Mouse (Mus musculus): ENCODE data around the gene Arhgef15.
"Not testable (repeated sequence)": the region's sequence is repeated elsewhere in the genome, so short reads cannot be mapped to it uniquely, and the experiment has no call there.

Arhgef15 gene

DNA sequence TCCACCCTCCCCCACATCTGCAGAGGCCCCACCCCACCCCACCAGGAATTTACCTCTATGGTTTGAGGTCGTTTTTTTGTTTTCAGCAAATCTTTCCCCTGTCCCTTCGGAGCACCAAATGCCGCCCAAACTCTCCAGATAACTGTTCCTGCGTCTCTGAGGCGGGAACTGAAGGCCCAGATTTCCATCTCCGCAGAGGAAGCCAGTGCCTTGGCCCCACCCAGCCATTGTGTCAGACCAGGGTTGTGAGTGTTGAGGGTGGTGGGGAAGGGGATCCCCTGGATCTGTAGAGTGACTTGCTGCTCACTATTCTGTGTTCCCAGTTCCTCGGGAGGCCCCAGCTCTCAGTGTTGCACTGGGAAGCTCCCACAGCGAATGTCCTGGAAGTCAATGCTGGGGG, at the start of gene Arhgef15:
Arhgef15 (minus strand) TSS at position 173 of the 400 bp plus-strand sequence.
- no peak for DNase-seq (ENCODE audit: extremely low spot score)

- not testable (repeated sequence) for DNase-seq (ENCODE audit: extremely low spot score)
Measured at GRCm38 (mm10) chr11:69006575-69006974, 49.3 kb upstream of the Arhgef15 start.

GRCm38 (mm10) chr11:69005193-69005592, 47.9 kb upstream of the Arhgef15 start:
- no peak for DNase-seq (ENCODE audit: extremely low spot score)

GRCm38 (mm10) chr11:69003592-69003991, 46.3 kb upstream of the Arhgef15 start:
- DNase-seq (ENCODE audit: extremely low spot score): no peak

DNA sequence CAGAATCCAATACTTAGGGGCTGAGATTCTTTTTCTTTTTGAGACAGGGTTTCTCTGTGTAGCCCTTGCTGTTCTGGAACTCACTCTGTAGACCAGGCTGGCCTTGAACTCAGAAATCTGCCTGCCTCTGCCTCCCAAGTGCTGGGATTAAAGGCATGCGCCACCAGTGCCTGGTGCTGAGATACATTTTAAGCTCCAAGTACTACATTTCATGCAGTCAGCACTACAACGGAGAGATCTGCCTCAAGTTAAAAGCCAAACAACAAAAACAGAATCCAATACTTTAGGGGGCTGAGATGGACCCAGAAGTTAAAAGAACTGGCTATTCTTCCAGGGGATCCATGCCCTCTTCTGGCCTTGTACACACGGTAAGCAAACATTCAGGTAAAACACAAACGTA, 45.5 kb upstream of the Arhgef15 start:
- DNase-seq (ENCODE audit: extremely low spot score): not testable (repeated sequence)

DNA sequence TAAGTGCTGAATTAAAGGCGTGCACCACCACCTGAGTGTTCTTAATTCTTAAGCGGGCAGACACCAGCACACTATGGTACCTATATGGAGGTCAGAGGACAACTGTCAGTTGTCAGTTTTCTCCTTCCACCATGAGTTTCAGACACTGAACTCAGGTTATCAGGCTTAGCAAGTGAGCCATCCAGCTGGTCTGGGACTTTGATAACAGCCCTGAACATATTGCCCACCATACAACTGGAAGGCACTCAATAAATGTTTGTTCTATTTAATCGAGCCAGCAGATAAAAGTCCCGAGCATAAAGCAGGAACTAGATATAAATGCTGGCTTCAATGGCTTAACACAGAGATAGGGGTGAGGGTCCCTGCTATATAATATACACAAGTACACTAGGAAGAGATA, 39.8 kb upstream of the Arhgef15 start:
- DNase-seq (ENCODE audit: extremely low spot score): no peak

GRCm38 (mm10) chr11:68994377-68994776, 37.1 kb upstream of the Arhgef15 start:
- DNase-seq (ENCODE audit: extremely low spot score): no peak

GRCm38 (mm10) chr11:68993122-68993521, 35.8 kb upstream of the Arhgef15 start:
- DNase-seq (ENCODE audit: extremely low spot score): no peak

GRCm38 (mm10) chr11:68988341-68988740, 31.1 kb upstream of the Arhgef15 start:
- no peak for DNase-seq (ENCODE audit: extremely low spot score)

DNA sequence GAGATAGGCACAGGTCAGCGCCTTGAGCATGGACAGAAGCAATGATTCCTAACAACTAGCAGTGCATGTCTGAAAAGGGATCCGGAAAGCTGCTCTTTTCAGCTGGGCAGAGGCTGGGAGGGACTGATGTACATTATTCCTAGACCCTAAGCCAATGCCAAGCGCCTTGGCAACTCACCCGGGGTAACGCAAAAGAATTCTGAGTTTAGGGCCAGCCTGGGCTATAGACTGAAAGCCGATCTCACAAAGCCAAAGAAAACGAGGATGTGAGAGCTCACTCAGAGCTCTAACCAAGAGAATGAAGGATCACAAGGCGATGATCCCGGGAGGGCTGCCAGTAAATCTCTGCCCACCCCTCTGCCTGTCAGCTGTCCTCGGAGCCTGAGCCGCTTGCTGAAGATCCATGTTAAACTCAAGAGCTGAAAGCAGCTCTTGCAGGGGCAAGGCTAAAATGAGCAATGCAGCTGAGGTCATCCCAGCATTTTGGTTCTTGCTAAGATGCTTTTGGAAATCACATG, 30.1 kb upstream of the Arhgef15 start:
- DNase-seq (ENCODE audit: extremely low spot score): no peak

DNA sequence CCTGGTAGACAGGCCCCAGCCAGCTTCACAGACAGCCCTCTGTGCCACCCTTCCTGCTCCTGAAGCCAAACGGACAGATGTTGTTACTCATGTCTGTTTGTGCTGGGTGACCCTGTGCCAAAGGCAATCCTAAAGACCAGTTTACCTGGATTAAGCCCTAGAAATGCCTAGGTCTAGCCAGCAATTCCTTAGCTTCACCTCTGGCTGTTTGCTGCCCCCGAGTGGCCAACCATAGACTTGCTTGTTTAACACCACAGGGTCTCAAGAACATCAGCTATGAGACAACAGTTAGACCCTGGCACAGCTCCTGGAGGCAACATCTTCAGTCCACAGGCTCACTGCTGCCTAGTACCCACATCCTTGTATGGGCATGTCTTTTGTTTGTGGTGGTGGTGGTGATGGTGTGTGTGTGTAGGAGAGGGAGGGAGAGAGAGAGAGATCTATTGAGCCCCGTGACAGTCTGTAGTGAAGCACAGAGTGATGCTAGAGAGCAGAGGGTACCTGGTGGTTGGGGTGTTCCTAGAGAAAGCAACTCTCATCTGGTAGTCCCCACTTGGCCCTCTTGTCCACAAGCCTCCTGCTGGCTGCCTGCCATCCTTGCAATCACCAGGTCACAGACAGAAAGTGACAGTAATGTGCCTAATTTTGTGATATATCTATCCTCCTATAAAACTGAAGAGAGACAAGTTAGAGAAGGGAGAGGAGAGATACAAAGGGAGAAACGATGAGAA, 25.5 kb upstream of the Arhgef15 start:
- DNase-seq (ENCODE audit: extremely low spot score): peak; percentile 70

DNA sequence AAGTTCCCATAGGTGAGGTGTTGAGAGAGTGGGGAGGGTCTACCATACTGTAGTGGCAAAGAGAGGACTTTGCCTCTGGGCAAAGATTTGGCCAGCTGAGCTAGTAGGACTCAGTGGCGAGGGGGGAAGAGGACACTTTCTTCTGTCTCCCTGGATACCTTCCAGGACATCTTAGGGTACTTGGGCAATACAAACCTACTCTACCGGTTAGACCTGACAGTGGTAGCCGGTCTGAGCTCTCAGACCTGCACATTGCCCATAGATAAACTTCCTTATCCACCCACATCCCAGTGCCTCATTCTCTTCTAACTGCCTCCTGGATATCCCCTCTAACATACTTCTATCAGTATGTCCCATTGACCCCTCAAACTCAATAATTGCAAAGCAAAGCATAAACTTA, 23.6 kb upstream of the Arhgef15 start:
- DNase-seq (ENCODE audit: extremely low spot score): no peak

- no peak for DNase-seq (ENCODE audit: extremely low spot score)
Measured at GRCm38 (mm10) chr11:68979320-68979733, 22.0 kb upstream of the Arhgef15 start.

DNA sequence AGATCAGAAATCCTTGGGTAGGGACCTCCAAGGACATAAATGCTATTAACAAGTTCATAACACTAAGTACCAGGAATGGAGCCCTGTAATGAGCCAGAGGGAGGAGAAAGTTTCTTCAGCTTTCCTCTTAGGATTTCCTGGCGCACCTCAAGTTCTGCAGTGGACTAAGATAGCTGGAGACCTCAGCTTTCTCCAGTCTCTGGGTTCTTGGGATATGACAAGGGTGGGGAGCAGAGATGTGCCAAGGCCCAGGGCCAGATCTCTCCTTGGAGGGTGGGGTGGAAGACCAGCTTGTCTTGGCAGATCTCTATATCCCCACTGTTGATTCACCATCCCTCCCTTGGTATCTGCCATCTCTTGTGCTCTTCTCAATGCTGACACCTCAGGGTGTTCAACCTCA, 18.3 kb upstream of the Arhgef15 start:
- DNase-seq (ENCODE audit: extremely low spot score): no peak

DNA sequence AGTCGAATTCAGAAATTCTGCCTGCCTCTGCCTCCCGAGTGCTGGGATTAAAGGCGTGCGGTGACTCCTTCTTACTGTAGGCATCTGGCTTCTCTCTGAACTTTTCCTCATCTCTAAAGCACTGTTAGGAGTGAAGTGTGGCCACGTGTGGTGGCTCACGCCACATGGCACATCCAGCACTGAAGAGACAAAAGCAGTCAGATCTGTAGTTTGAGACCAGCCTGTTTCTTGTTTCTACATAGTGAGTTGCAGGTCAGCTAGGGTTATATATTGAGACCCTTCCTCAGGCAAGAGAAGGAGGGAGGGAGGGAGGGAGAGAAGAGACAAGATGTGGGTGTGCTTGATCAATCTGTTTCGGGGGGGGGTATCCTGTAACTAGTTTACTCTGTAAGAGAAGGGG, 17.8 kb upstream of the Arhgef15 start, which contains the start of gene Rangrf:
Rangrf (minus strand) TSS at position 101 of the 400 bp plus-strand sequence.
- DNase-seq (ENCODE audit: extremely low spot score): no peak

DNA sequence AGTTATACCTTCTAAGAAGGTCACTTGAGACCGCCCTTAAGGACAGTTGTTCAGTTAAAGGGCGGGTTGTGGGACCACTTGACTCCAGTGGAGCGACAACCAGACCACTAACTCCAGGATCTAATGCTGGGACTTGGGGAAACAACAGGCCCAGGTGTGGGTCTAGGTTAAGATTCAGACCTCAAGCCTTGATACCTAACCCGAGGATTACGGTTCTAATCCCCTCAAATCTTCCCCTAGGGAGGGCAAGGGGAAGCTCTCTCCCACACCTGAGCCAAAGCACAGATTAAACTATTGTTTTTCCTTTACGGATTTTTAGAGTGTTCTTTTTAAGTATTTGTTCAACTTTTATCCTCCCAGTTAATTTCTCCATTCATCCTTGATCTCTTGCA, 16.8 kb upstream of the Arhgef15 start:
- no peak for DNase-seq (ENCODE audit: extremely low spot score)

- DNase-seq (ENCODE audit: extremely low spot score): peak; percentile 89
Measured at GRCm38 (mm10) chr11:68973250-68974058, 16.2 kb upstream of the Arhgef15 start.

DNA sequence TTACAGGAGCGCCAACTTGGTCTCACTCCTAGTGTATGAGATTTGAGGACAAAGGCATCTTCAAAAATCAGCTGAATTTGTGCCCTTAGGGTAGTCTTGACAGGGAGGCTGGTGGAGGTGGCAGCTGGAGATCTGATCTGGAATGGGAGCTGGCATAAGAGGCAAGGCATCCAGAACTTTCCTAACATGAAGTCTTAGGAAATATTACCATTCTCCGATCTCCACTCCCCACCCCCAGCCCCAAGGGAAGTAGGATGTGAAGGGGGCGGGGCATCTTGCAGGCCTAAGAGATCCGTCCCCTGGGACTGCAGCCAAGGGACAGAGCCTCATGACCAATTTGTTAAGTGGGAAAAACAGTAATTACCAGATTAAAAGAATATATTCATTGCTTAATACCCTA, 13.0 kb upstream of the Arhgef15 start:
- DNase-seq (ENCODE audit: extremely low spot score): no peak

DNA sequence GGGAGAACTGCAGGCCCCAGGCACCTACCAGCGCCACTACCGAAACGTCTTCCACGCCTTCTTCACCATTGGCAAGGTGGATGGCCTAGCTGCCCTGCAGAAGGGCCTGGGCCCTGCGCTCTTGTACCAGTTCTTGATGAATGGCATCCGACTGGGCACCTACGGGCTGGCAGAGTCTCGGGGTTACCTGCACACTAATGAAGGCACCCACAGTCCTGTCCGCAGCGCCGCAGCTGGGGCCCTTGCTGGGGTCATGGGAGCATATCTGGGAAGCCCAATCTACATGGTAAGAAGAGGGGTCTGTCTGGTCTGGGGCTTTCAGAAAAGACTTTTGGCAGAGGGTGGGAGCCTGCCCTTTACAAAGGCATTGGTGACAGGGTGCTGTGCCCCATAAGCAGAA, 11.5 kb upstream of the Arhgef15 start:
- DNase-seq (ENCODE audit: extremely low spot score): no peak

GRCm38 (mm10) chr11:68967337-68968282, 10.3 kb upstream of the Arhgef15 start, which contains the start of gene Slc25a35:
Gene Slc25a35 (plus strand): TSS chr11:68968131.
- peak; percentile 85 for DNase-seq (ENCODE audit: extremely low spot score)

GRCm38 (mm10) chr11:68966554-68966953, 9.3 kb upstream of the Arhgef15 start:
- DNase-seq (ENCODE audit: extremely low spot score): no peak

DNA sequence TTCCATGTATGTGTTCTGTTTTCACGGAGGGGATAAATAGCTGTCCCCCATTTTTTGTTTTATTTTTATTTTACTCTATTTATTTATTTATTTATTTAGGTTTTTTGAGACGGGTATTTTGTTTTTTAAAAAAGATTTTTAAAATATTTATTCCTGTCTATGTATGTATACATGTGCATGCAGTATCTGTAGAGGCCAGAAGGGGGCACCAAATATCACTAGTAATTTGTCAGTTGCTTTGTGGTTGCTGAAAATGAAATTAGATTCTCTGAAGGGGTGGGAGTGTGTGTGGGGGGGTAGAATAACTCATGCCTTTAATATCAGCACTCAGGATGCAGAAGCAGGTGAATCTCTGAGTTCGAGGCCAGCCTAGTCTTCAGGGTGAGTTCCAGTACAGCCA, 8.6 kb upstream of the Arhgef15 start:
- peak; percentile 48 for DNase-seq (ENCODE audit: extremely low spot score)
